Mouse (Mus musculus): ENCODE results near the gene Crebrf. TPM values are rescaled to one million over a fixed set of nuclear protein-coding genes. Genes with fewer than 3 reads are reported as not detected.

Crebrf gene
- polyA plus RNA-seq, 1 experiment from 2014 or later = 10.2 TPM

GRCm38 (mm10) chr17:26780750-26781571 lies 65.5 kb downstream of the Crebrf start, which contains the start of gene Bnip1:
Gene Bnip1 (plus strand): TSS chr17:26781066.
- H3K27me3 ChIP-seq (replicated peaks) = no peaks in the 10 kb centered on the region
- peaks cover 27% of the 10 kb centered on the region for H3K36me3 ChIP-seq
- H3K4me3 ChIP-seq = peak within 1 kb of the TSS; percentile 68
- ATAC-seq (ENCODE audit: extremely low read depth, insufficient number of reproducible peaks, low FRiP score, low TSS enrichment) = peak; percentile 51; the same call in 1 of the 2 replicates
- no peaks in the 10 kb centered on the region for H3K9me3 ChIP-seq
- H3K4me2 ChIP-seq = peak within 1 kb of the TSS; percentile 89
- H3K27ac ChIP-seq (replicated peaks) = peak within 1 kb of the TSS; percentile 92
- H3K4me1 ChIP-seq = peaks cover 22% of the 10 kb centered on the region
- under 1% methylated on average over 42 of the region's 42 CpGs for WGBS
- H3K9ac ChIP-seq = peak within 1 kb of the TSS; percentile 86

DNA sequence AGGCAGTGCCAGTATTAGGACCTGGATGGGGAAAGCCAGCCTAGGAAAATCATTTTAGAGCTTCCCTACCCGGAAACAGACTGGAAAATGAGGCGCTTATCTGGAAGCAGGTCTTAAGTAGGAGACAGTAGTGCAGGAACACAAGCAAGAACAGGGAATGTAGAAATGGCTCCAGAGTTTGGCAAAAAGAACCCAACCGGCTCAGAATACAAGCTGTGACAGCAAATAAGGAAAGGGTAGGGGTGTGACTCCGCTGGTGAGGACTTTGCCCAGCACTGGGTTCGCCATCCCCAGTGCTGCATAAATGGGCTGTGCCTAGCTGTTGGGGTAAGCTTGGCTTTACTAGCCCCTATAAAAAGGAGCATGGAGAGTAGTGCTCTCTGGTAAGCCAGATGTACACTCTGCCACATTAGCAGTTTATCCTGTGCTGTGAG lies 66.2 kb downstream of the Crebrf start:
- H3K4me1 ChIP-seq = peaks cover 22% of the 10 kb centered on the region
- peak overlapping the region; percentile 86 for H3K9ac ChIP-seq
- WGBS = 10% methylated on average over 5 of the region's 5 CpGs
- no peak for ATAC-seq (ENCODE audit: extremely low read depth, insufficient number of reproducible peaks, low FRiP score, low TSS enrichment)
- H3K4me2 ChIP-seq = peak overlapping the region; percentile 89
- peak overlapping the region; percentile 68 for H3K4me3 ChIP-seq
- H3K27ac ChIP-seq (replicated peaks) = peak overlapping the region; percentile 92
- H3K27me3 ChIP-seq (replicated peaks) = no peaks in the 10 kb centered on the region
- H3K9me3 ChIP-seq = no peaks in the 10 kb centered on the region
- H3K36me3 ChIP-seq = peaks cover 33% of the 10 kb centered on the region

GRCm38 (mm10) chr17:26784525-26784924 lies 69.1 kb downstream of the Crebrf start:
- Histone ChIP-seq H3K4me3 (no peak overlapping the region), H3K36me3 (peaks cover 61% of the 10 kb centered on the region), H3K4me2 (no peak overlapping the region), H3K9me3 (no peaks in the 10 kb centered on the region), H3K4me1 (peaks cover 22% of the 10 kb centered on the region), H3K27me3 (replicated peaks) (no peaks in the 10 kb centered on the region), H3K9ac (no peak overlapping the region), H3K27ac (replicated peaks) (no peak overlapping the region)
- no peak for ATAC-seq (ENCODE audit: extremely low read depth, insufficient number of reproducible peaks, low FRiP score, low TSS enrichment)
- WGBS = 79% methylated on average over 8 of the region's 8 CpGs

DNA sequence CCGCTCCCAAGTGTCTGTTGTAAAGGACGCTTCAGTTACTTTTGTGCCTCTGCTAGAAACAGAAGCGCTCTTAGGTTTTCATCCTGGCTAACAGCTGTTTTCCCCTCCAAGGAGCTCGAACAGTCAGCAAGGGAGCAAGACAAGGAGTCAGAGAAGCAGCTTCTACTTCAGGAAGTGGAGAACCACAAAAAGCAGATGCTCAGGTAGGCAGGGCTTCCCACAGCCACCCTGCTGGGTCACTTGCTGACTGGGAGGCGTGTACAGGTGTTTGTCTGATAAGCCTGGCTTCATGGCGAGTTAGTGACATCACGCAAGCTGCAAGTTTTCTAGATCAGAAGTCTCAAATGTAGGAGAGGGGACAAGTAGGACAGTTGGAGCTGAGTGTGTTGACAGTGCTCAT lies 71.1 kb downstream of the Crebrf start:
- peaks cover 81% of the 10 kb centered on the region for H3K36me3 ChIP-seq
- ATAC-seq (ENCODE audit: extremely low read depth, insufficient number of reproducible peaks, low FRiP score, low TSS enrichment) = no peak
- no peaks in the 10 kb centered on the region for H3K9me3 ChIP-seq
- no peak overlapping the region for H3K9ac ChIP-seq
- WGBS = 86% methylated on average over 7 of the region's 7 CpGs
- no peak overlapping the region for H3K4me3 ChIP-seq
- peaks cover 13% of the 10 kb centered on the region for H3K4me1 ChIP-seq
- H3K27ac ChIP-seq (replicated peaks) = no peak overlapping the region
- no peak overlapping the region for H3K4me2 ChIP-seq
- no peaks in the 10 kb centered on the region for H3K27me3 ChIP-seq (replicated peaks)

DNA sequence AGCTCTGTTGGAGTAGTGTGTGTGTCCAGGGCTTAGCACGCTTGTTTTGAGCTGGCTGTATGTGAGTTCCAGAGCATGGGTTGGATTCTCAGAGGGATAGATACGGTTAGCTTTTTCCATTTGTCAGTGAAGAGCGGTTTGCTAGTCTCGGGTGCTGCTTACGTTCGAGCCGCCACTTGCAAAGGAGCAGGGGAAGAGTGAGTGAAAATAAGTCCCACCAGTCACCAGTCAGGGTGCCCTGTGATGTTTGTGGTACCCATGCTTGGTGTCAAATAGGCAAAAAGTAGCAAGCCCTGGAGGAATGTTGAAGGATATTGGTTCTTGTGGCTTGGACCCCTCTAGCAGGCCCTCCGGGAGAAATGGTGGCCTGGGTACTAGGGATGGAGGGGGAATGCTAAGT lies 73.5 kb downstream of the Crebrf start:
- Histone ChIP-seq H3K36me3 (peaks cover 90% of the 10 kb centered on the region), H3K4me1 (0 out of 2 replicates have a peak, but pooled peaks cover 5% of the 10 kb centered on the region), H3K9ac (no peak overlapping the region), H3K4me2 (no peak overlapping the region), H3K27me3 (replicated peaks) (no peaks in the 10 kb centered on the region), H3K4me3 (no peak overlapping the region), H3K9me3 (no peaks in the 10 kb centered on the region), H3K27ac (replicated peaks) (no peak overlapping the region)
- no peak for ATAC-seq (ENCODE audit: extremely low read depth, insufficient number of reproducible peaks, low FRiP score, low TSS enrichment)
- WGBS = 91% methylated on average over 8 of the region's 8 CpGs

DNA sequence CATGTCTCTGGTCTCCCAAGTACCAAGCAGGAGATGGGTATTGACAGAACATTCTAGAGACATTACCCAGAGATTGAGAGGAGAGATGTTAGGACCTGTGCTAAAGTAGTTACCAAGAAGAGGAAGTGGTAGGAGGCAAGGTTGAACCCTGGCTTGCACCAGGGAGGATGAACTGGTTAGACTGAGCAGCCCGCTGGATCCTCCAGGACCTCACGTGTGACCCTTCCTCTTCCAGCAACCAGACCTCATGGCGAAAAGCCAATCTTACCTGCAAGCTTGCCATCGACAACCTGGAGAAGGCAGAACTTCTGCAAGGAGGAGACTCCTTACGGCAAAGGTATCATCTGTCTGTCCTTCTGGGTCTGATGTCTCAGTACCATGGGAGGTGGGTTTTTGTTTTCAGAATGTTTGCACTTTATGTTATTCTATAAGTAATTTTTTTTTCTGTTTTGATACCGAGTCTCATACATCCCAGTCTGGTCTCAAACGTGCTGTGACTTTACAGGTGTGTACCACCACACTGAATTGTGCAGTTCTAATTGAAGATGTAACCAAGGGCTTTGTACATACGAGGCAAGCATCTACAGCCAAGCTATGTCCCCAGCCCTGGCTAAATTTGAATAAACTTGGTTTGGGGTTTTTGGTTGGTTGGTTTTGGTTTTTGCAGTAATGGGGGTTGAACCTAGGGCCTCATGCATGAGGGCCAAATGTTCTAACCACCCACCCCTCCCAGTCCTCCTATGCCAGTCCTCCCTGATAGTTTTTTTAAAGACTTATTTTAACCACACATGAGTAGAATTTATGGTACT lies 74.2 kb downstream of the Crebrf start:
- 86% methylated on average over 8 of the region's 8 CpGs for WGBS
- H3K36me3 ChIP-seq = peaks cover 83% of the 10 kb centered on the region
- ATAC-seq (ENCODE audit: extremely low read depth, insufficient number of reproducible peaks, low FRiP score, low TSS enrichment) = no peak
- no peaks in the 10 kb centered on the region for H3K27me3 ChIP-seq (replicated peaks)
- H3K9ac ChIP-seq = no peak overlapping the region
- 0 out of 2 replicates have a peak, but pooled peaks cover 5% of the 10 kb centered on the region for H3K4me1 ChIP-seq
- no peak overlapping the region for H3K27ac ChIP-seq (replicated peaks)
- no peak overlapping the region for H3K4me3 ChIP-seq
- H3K9me3 ChIP-seq = no peaks in the 10 kb centered on the region
- no peak overlapping the region for H3K4me2 ChIP-seq

- Histone ChIP-seq H3K9ac (no peak overlapping the region; the same call in 1 of the 2 replicates), H3K9me3 (no peaks in the 10 kb centered on the region), H3K36me3 (peaks cover 74% of the 10 kb centered on the region), H3K4me1 (peaks cover 13% of the 10 kb centered on the region), H3K27ac (replicated peaks) (no peak overlapping the region), H3K4me3 (no peak overlapping the region), H3K27me3 (replicated peaks) (no peaks in the 10 kb centered on the region), H3K4me2 (no peak overlapping the region)
- 85% methylated on average over 11 of the region's 11 CpGs for WGBS
- no peak for ATAC-seq (ENCODE audit: extremely low read depth, insufficient number of reproducible peaks, low FRiP score, low TSS enrichment)
These were observed 75.1 kb downstream of the Crebrf start for GRCm38 (mm10) chr17:26790269-26791214.

GRCm38 (mm10) chr17:26791580-26791979 lies 76.1 kb downstream of the Crebrf start:
- WGBS = 76% methylated on average over 7 of the region's 7 CpGs
- no peak overlapping the region for H3K9ac ChIP-seq
- ATAC-seq (ENCODE audit: extremely low read depth, insufficient number of reproducible peaks, low FRiP score, low TSS enrichment) = no peak
- H3K4me1 ChIP-seq = peaks cover 16% of the 10 kb centered on the region
- H3K4me3 ChIP-seq = no peak overlapping the region
- no peak overlapping the region for H3K27ac ChIP-seq (replicated peaks)
- H3K36me3 ChIP-seq = peaks cover 66% of the 10 kb centered on the region
- no peaks in the 10 kb centered on the region for H3K27me3 ChIP-seq (replicated peaks)
- H3K9me3 ChIP-seq = no peaks in the 10 kb centered on the region
- H3K4me2 ChIP-seq = no peak overlapping the region

DNA sequence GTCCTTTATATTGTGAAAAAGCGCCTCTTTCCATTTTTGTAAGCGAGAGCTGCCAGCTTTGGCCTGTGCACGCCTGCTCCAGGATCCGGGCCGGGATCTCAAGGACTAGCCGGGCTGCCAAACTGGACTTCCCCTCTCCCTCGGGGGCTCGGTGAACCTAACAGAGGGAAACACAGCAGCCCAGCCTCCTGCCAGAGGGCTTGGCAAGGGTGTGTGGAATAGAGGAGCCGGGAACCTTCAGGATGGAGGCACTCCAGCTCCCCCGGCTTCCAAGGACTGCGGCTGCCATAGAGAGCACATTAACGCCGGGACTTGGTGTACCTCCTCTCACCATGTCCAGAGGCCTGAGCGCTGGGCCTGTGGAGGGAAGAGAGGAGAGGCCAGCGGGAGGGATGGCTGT lies 76.6 kb downstream of the Crebrf start:
- no peak overlapping the region for H3K4me2 ChIP-seq
- H3K9me3 ChIP-seq = no peaks in the 10 kb centered on the region
- no peak overlapping the region for H3K4me3 ChIP-seq
- no peak overlapping the region for H3K27ac ChIP-seq (replicated peaks)
- peaks cover 21% of the 10 kb centered on the region for H3K4me1 ChIP-seq
- 87% methylated on average over 15 of the region's 15 CpGs for WGBS
- no peak overlapping the region for H3K9ac ChIP-seq
- no peak for ATAC-seq (ENCODE audit: extremely low read depth, insufficient number of reproducible peaks, low FRiP score, low TSS enrichment)
- peaks cover 61% of the 10 kb centered on the region for H3K36me3 ChIP-seq
- no peaks in the 10 kb centered on the region for H3K27me3 ChIP-seq (replicated peaks)

DNA sequence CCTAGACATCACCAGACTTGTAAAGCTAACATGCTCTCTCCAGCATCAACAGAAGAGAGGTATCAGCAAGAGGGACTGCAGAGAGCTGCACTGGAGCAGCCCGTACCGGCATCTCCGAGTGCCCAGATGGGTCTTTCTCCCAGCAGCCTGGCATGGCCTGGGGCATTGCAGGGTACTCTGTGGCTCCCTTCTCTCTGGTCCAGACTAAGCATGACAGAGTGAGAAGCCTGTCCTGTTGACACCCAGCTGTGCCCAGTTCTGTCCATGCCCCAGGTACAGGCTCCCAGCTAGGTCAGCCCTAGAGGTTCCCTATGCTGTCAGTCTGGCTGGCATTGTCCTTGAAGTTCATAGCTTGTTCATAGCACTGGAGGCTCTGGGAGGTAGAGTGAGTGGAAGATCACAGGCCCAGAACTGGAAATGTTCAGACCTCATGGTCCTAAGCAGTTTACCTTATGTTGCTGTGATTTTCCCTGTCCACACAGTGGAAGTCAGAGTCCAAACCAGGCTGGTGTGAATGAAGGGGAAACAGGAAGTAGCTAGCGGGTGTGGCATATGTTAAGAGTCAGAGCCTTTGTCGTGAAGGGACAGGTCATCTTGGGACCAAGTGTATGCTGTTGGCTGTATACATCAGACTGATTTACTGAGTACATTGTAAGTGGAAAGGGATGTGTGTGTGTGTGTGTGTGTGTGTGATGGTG lies 77.8 kb downstream of the Crebrf start:
- H3K4me2 ChIP-seq = no peak overlapping the region
- no peaks in the 10 kb centered on the region for H3K27me3 ChIP-seq (replicated peaks)
- peaks cover 52% of the 10 kb centered on the region for H3K36me3 ChIP-seq
- H3K27ac ChIP-seq (replicated peaks) = no peak overlapping the region
- no peak overlapping the region for H3K4me3 ChIP-seq
- WGBS = 73% methylated on average over 5 of the region's 5 CpGs
- peaks cover 29% of the 10 kb centered on the region for H3K4me1 ChIP-seq
- H3K9ac ChIP-seq = no peak overlapping the region
- ATAC-seq (ENCODE audit: extremely low read depth, insufficient number of reproducible peaks, low FRiP score, low TSS enrichment) = no peak
- no peaks in the 10 kb centered on the region for H3K9me3 ChIP-seq

All from heart, embryonic 13.5 days (tissue).